Comparison of ENCODE assay signal across 13 mouse cellular contexts in the genomic region with DNA sequence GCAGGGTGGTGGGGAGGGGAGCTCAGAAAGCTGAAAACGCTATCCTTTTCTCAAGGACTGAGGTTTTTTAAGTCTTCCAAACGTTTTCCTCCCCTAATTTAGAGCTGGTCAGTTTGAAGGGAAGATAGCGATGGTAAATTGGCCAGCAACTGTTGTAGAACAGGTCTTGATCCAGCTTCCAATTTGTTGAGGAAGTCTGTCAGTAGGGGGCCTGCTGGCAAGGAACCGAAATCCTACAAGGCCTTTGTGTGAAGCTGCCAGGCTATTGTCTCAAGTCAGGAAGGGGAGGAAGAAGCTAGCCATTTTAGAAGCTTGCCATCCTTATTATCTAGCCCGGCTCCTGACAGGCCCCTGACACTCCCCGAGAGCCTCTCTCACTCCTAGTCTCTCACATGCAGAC. TPM values are rescaled to one million over a fixed set of nuclear protein-coding genes. Genes with fewer than 3 reads are reported as not detected.
DNase-seq lines count a peak whose midpoint lies in the region; ATAC-seq and TF ChIP-seq lines count a peak whose summit lies in the region.
"Had no signal": no experiment of that assay in that cellular context is flagged by ENCODE, and none has a peak within 500 bp of the region (broad histone marks: within the 10 kb centered on the region; RNA-seq: fewer than 3 reads in every experiment).

No protein-coding gene starts in this region.

- no peaks in the 10 kb centered on the region for H3K36me3 ChIP-seq in hindbrain, embryonic 14.5 days (replicated peaks; ENCODE audit: control insufficient read depth, insufficient read depth)
- no peaks in the 10 kb centered on the region for H3K36me3 ChIP-seq in hindbrain, embryonic 11.5 days (ENCODE audit: control insufficient read depth, insufficient read depth, low read length)
- H3K36me3 ChIP-seq in lung, embryonic 14.5 days (ENCODE audit: insufficient read depth) = no peaks in the 10 kb centered on the region
- H3K36me3 ChIP-seq: hindbrain, embryonic 12.5 days had no signal

- H3K4me1 ChIP-seq in cerebellum, adult 2 months (ENCODE audit: control insufficient read depth, insufficient read depth, low read length) = no peaks in the 10 kb centered on the region; the same call in 1 of the 2 replicates
- H3K4me1 ChIP-seq in hindbrain, embryonic 14.5 days (replicated peaks; ENCODE audit: control insufficient read depth, insufficient read depth, low read length) = no peaks in the 10 kb centered on the region
- no peaks in the 10 kb centered on the region for H3K4me1 ChIP-seq in hindbrain, embryonic 11.5 days (replicated peaks; ENCODE audit: control insufficient read depth, insufficient read depth, low read length)
- no peaks in the 10 kb centered on the region for H3K4me1 ChIP-seq in lung, embryonic 14.5 days (ENCODE audit: insufficient read depth)
- H3K4me1 ChIP-seq: hindbrain, embryonic 12.5 days had no signal

- no peak for TF ChIP-seq CTCF in cerebellum, adult 2 months (IDR thresholded peaks at IDR 0.05; ENCODE audit: borderline replicate concordance, insufficient read depth, low read depth, low read length)
- peak; percentile 14; the same call in 1 of the 2 replicates for TF ChIP-seq CTCF in lung, embryonic 14.5 days (IDR thresholded peaks at IDR 0.05; ENCODE audit: low read depth)

- ATAC-seq in cerebellum, adult (ENCODE audit: insufficient number of reproducible peaks, low FRiP score, low TSS enrichment) = no peak
- ATAC-seq in hindbrain, embryonic 14.5 days (ENCODE audit: low FRiP score) = no peak
- ATAC-seq in hindbrain, embryonic 11.5 days (ENCODE audit: low FRiP score) = no peak
- no peak for ATAC-seq in lung, embryonic 14.5 days (ENCODE audit: insufficient read depth)
- ATAC-seq: forebrain, postnatal 0 days; liver, postnatal 0 days had no signal

- H3K4me2 ChIP-seq in hindbrain, embryonic 14.5 days (replicated peaks) = no peak overlapping the region
- no peak overlapping the region for H3K4me2 ChIP-seq in hindbrain, embryonic 11.5 days (replicated peaks; ENCODE audit: low read depth, low read length)
- H3K4me2 ChIP-seq in lung, embryonic 14.5 days = no peak overlapping the region
- H3K4me2 ChIP-seq: hindbrain, embryonic 12.5 days; midbrain, embryonic 11.5 days had no signal

- peak; percentile 21 to 47 for DNase-seq in cerebellum, adult 2 months
- no peak for DNase-seq in hindbrain, embryonic 14.5 days (ENCODE audit: low spot score)
- no peak for DNase-seq in hindbrain, embryonic 11.5 days (ENCODE audit: low spot score)
- DNase-seq in lung, embryonic 14.5 days = peak; percentile 49
- no peak for DNase-seq in lung, adult 18-20 months
- peak; percentile 44 for DNase-seq in lung, postnatal 14 days
- DNase-seq in right cerebral cortex, adult 18-20 months = no peak
- DNase-seq: adrenal gland, adult 2 months; forebrain, postnatal 0 days; liver, postnatal 0 days had no signal

- no peak overlapping the region for H3K27ac ChIP-seq in cerebellum, adult 2 months (ENCODE audit: insufficient read depth, low read length)
- H3K27ac ChIP-seq in hindbrain, embryonic 14.5 days = 0 out of 2 replicates have a peak overlapping the region, but pooled peaks have one; percentile 26
- H3K27ac ChIP-seq in hindbrain, embryonic 11.5 days (ENCODE audit: low read depth, low read length) = no peak overlapping the region
- H3K27ac ChIP-seq in lung, embryonic 14.5 days (ENCODE audit: low read depth) = no peak overlapping the region
- H3K27ac ChIP-seq: hindbrain, embryonic 12.5 days had no signal

- no peak for TF ChIP-seq POLR2A in cerebellum, adult 2 months (IDR thresholded peaks at IDR 0.05; ENCODE audit: borderline replicate concordance, insufficient read depth, low read length)

- no peak overlapping the region for H3K9ac ChIP-seq in hindbrain, embryonic 14.5 days
- no peak overlapping the region for H3K9ac ChIP-seq in hindbrain, embryonic 11.5 days (ENCODE audit: low read depth, low read length)
- no peak overlapping the region for H3K9ac ChIP-seq in lung, embryonic 14.5 days
- H3K9ac ChIP-seq: forebrain, postnatal 0 days; hindbrain, embryonic 12.5 days; liver, postnatal 0 days had no signal

- WGBS in cerebellum, adult 2 months = 24% methylated on average over 6 of the region's 6 CpGs
- 41% methylated on average over 6 of the region's 6 CpGs for WGBS in hindbrain, embryonic 14.5 days
- WGBS in hindbrain, embryonic 11.5 days = 48% methylated on average over 6 of the region's 6 CpGs
- WGBS in lung, embryonic 14.5 days = 56% methylated on average over 6 of the region's 6 CpGs

- no peaks in the 10 kb centered on the region for H3K9me3 ChIP-seq in hindbrain, embryonic 14.5 days (ENCODE audit: control insufficient read depth, low read length)
- H3K9me3 ChIP-seq in hindbrain, embryonic 11.5 days (ENCODE audit: control insufficient read depth, low read length) = no peaks in the 10 kb centered on the region
- H3K9me3 ChIP-seq in lung, embryonic 14.5 days (ENCODE audit: low read depth, low read length) = no peaks in the 10 kb centered on the region

- H3K4me3 ChIP-seq in cerebellum, adult 2 months (replicated peaks; ENCODE audit: insufficient read depth, low read depth, low read length) = no peak overlapping the region
- no peak overlapping the region for H3K4me3 ChIP-seq in hindbrain, embryonic 14.5 days (replicated peaks; ENCODE audit: low read length)
- no peak overlapping the region for H3K4me3 ChIP-seq in hindbrain, embryonic 11.5 days (ENCODE audit: low read depth, low read length)
- H3K4me3 ChIP-seq in lung, embryonic 14.5 days (ENCODE audit: low read depth, low read length) = no peak overlapping the region
- H3K4me3 ChIP-seq: hindbrain, embryonic 12.5 days had no signal

- H3K27me3 ChIP-seq in cerebellum, adult 2 months (ENCODE audit: control insufficient read depth, insufficient read depth, low read length) = no peaks in the 10 kb centered on the region
- no peaks in the 10 kb centered on the region for H3K27me3 ChIP-seq in hindbrain, embryonic 14.5 days (ENCODE audit: control insufficient read depth, insufficient read depth, low read length)
- H3K27me3 ChIP-seq in hindbrain, embryonic 11.5 days (ENCODE audit: control insufficient read depth, insufficient read depth, low read length) = no peaks in the 10 kb centered on the region
- H3K27me3 ChIP-seq in lung, embryonic 14.5 days (ENCODE audit: insufficient read depth, low read length) = no peaks in the 10 kb centered on the region
- H3K27me3 ChIP-seq: hindbrain, embryonic 12.5 days had no signal

RNA-seq across cellular contexts. Expression of a gene that starts 10.6 kb away (rescaled TPM):
- 221 and 264 TPM in 2 replicates for polyA plus RNA-seq in cerebellum, adult 2 months (2012; rRNA removed)
- 5,328 and 5,854 TPM in 2 replicates for polyA plus RNA-seq in hindbrain, embryonic 14.5 days (2014; fragmentation: Nextera tagmentation; extraction: Ambion mirVana)
- 3,882 and 4,064 TPM in 2 replicates for polyA plus RNA-seq in hindbrain, embryonic 11.5 days (2014; fragmentation: Nextera tagmentation; extraction: Ambion mirVana)
- 3,115 and 3,305 TPM in 2 replicates for polyA plus RNA-seq in lung, embryonic 14.5 days (2014; fragmentation: Nextera tagmentation; extraction: Ambion mirVana)

RNA-seq across cellular contexts. Expression of a gene that starts 48.2 kb away (rescaled TPM):
- 86.1 and 110 TPM in 2 replicates for polyA plus RNA-seq in cerebellum, adult 2 months (2012; rRNA removed)
- polyA plus RNA-seq in hindbrain, embryonic 14.5 days (2014; fragmentation: Nextera tagmentation; extraction: Ambion mirVana) = 41.1 and 43.1 TPM in 2 replicates
- 35.3 and 45.9 TPM in 2 replicates for polyA plus RNA-seq in hindbrain, embryonic 11.5 days (2014; fragmentation: Nextera tagmentation; extraction: Ambion mirVana)
- 58.5 and 65.4 TPM in 2 replicates for polyA plus RNA-seq in lung, embryonic 14.5 days (2014; fragmentation: Nextera tagmentation; extraction: Ambion mirVana)

Comparison
In these comparisons a context has a peak if more than half of its experiments do, and no peak if none do; other contexts are left out.
1. DNase-seq: peak in cerebellum, adult 2 months (2 of 2), lung, embryonic 14.5 days (single experiment) and lung, postnatal 14 days (single experiment); none in hindbrain, embryonic 14.5 days (single experiment), hindbrain, embryonic 11.5 days (single experiment), lung, adult 18-20 months (0 of 2) and right cerebral cortex, adult 18-20 months (single experiment).
2. RNA of a gene that starts 10.6 kb away (polyA plus RNA-seq): 5,328 to 5,854 TPM in hindbrain, embryonic 14.5 days, 3,882 to 4,064 TPM in hindbrain, embryonic 11.5 days and 3,115 to 3,305 TPM in lung, embryonic 14.5 days; 221 to 264 TPM in cerebellum, adult 2 months; every median in the first group is over 10 times any median in the second.